Mouse (Mus musculus) midbrain, postnatal 0 days (tissue): ENCODE data around the gene Tmem219. TPM values are rescaled to one million over a fixed set of nuclear protein-coding genes. Genes with fewer than 3 reads are reported as not detected.
A peak's percentile ranks its signal among the peaks of the same experiment; 100 is the strongest.

ENCODE experiments used
- ATAC-seq: fragments of 200-750 bp; cut with Nextera tagmentation; 2 replicates; pipeline ENCODE4 v1.8.0; 2017; ENCODE audit warnings: moderate number of reproducible peaks, mild to moderate bottlenecking, moderate TSS enrichment, moderate library complexity; ENCODE audit not compliant: low FRiP score
- DNase-seq: peaks from one replicate; pipeline ENCODE4 v3.0.0-alpha.2; 2015; ENCODE audit warnings: low spot score
- H3K27ac ChIP-seq: fragments of 300-500 bp; sonication (generic); 2 replicates; pipeline ENCODE4 v1.5.1; 2014; ENCODE audit warnings: low read depth, mild to moderate bottlenecking, low read length, mixed read lengths
- H3K27me3 ChIP-seq: fragments of 300-500 bp; sonication (generic); 2 replicates; pipeline ENCODE4 v1.6.1; 2014; ENCODE audit warnings: low read length, control low read depth, mixed read lengths; ENCODE audit not compliant: insufficient read depth
- H3K36me3 ChIP-seq: fragments of 300-500 bp; sonication (generic); 2 replicates; pipeline ENCODE4 v1.6.1; 2014; ENCODE audit warnings: low read length, control low read depth, mixed read lengths; ENCODE audit not compliant: insufficient read depth
- H3K4me1 ChIP-seq: fragments of 300-500 bp; sonication (generic); 2 replicates; pipeline ENCODE4 v1.6.1; 2014; ENCODE audit warnings: mild to moderate bottlenecking, control low read depth, antibody characterized with exemption, low read length, mixed read lengths; ENCODE audit not compliant: insufficient read depth
- H3K4me2 ChIP-seq: fragments of 300-500 bp; sonication (generic); 2 replicates; pipeline ENCODE4 v1.6.1; 2014; ENCODE audit warnings: low read depth, mild to moderate bottlenecking, low read length, mixed read lengths; ENCODE audit not compliant: poor library complexity, severe bottlenecking
- H3K4me3 ChIP-seq: fragments of 300-500 bp; sonication (generic); 2 replicates; pipeline ENCODE4 v1.5.1; 2014; ENCODE audit warnings: low read depth, mild to moderate bottlenecking, low read length, moderate library complexity
- H3K9ac ChIP-seq: fragments of 300-500 bp; sonication (generic); replicated peaks from 2 replicates; pipeline ENCODE4 v1.6.1; 2014; ENCODE audit warnings: mild to moderate bottlenecking, low read length, moderate library complexity, mixed read lengths; ENCODE audit not compliant: poor library complexity, severe bottlenecking
- H3K9me3 ChIP-seq: fragments of 300-500 bp; sonication (generic); 2 replicates; pipeline ENCODE4 v1.6.1; 2016; ENCODE audit warnings: low read length, control low read depth
- CTCF ChIP-seq: IDR thresholded peaks from 2 replicates; pipeline ENCODE4 v1.5.1; 2016; ENCODE audit warnings: antibody characterized with exemption, mild to moderate bottlenecking
- whole genome bisulfite sequencing: fragments of 180-500 bp; shearing (Covaris S2); extraction: QIAGEN DNeasy Blood & Tissue Kit; methylation state at CpG from one replicate; pipeline ENCODE4 v1.1.7; 2014; 5-methylcytosine and 5-hydroxymethylcytosine counted together
- polyA plus RNA-seq: library from polyadenylated mRNA; unstranded; fragments of >200 nt; fragmentation: Nextera tagmentation; extraction: Ambion mirVana; gene quantifications from 2 replicates; pipeline ENCODE4 v1.2.1, GENCODE M21; 2015
- total RNA-seq: library from RNA; depleted of rRNA; stranded (reverse); fragments of >200 nt; gene quantifications from 2 replicates; pipeline ENCODE4 v1.2.3, GENCODE M21; 2014

The Tmem219 gene
- total and polyA plus RNA-seq, 2 experiments from 2014 or later, result 24.7 to 36.4 TPM

- no peak; the same call in 1 of the 2 replicates for ATAC-seq
These were observed 39.0 kb downstream of the Tmem219 start for GRCm38 (mm10) chr7:126883731-126884181.

DNA sequence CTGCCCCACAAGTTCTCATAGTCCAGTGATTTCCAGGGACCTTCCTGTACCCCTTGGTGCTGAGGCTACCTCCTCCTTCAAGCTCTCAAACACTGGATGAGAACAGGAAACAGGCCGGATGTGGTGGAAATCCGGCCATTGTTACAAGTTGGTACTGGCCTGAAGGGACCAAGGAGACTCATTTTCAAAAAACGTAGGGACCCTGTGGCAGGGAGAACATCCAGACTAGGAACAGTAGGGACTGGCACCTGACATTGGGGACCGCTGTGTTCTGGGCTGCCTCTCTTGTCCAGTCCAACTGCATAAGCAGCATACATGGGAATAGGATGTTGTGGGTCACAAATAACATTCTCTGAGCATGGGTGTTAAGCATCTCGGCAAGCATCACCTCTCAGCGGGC, 41.7 kb downstream of the Tmem219 start:
- no peak for ATAC-seq
- no peaks in the 10 kb centered on the region for H3K9me3 ChIP-seq
- peak overlapping the region; percentile 55; the same call in 1 of the 2 replicates for H3K9ac ChIP-seq
- TF ChIP-seq CTCF, result no peak
- no peaks in the 10 kb centered on the region for H3K27me3 ChIP-seq
- H3K36me3 ChIP-seq, result peaks cover 35% of the 10 kb centered on the region
- H3K4me2 ChIP-seq, result peak overlapping the region; percentile 99; the same call in 1 of the 2 replicates
- no peak overlapping the region for H3K27ac ChIP-seq
- 84% methylated on average over 6 of the region's 6 CpGs for WGBS
- no peak for DNase-seq
- no peak overlapping the region for H3K4me3 ChIP-seq
- H3K4me1 ChIP-seq, result peaks cover 9% of the 10 kb centered on the region

More at GRCm38 (mm10) chr7:126883731-126884181, 39.0 kb downstream of the Tmem219 start:
- H3K27me3 ChIP-seq, result no peaks in the 10 kb centered on the region
- H3K4me1 ChIP-seq, result peaks cover 9% of the 10 kb centered on the region
- H3K36me3 ChIP-seq, result peaks cover 16% of the 10 kb centered on the region
- 0% methylated on average over 15 of the region's 15 CpGs for WGBS
- peak overlapping the region; percentile 74 for H3K4me3 ChIP-seq
- H3K9ac ChIP-seq, result peak overlapping the region; percentile 84
- no peak; the same call in 1 of the 2 replicates for TF ChIP-seq CTCF
- H3K9me3 ChIP-seq, result no peaks in the 10 kb centered on the region
- peak overlapping the region; percentile 99 for H3K4me2 ChIP-seq
- H3K27ac ChIP-seq, result peak overlapping the region; percentile 90
- DNase-seq, result peak; percentile 15

GRCm38 (mm10) chr7:126877239-126877638, 45.5 kb downstream of the Tmem219 start:
- TF ChIP-seq CTCF, result no peak
- H3K4me1 ChIP-seq, result peaks cover 9% of the 10 kb centered on the region
- no peaks in the 10 kb centered on the region for H3K27me3 ChIP-seq
- H3K4me3 ChIP-seq, result no peak overlapping the region
- H3K9ac ChIP-seq, result no peak overlapping the region
- H3K36me3 ChIP-seq, result peaks cover 73% of the 10 kb centered on the region
- ATAC-seq (no peak), DNase-seq (no peak)
- 92% methylated on average over 1 of the region's 1 CpGs for WGBS
- H3K9me3 ChIP-seq, result no peaks in the 10 kb centered on the region
- H3K4me2 ChIP-seq, result no peak overlapping the region
- no peak overlapping the region for H3K27ac ChIP-seq

GRCm38 (mm10) chr7:126870520-126870891, 52.2 kb downstream of the Tmem219 start:
- Histone ChIP-seq H3K9ac (no peak overlapping the region), H3K9me3 (no peaks in the 10 kb centered on the region), H3K36me3 (peaks cover 96% of the 10 kb centered on the region), H3K4me2 (no peak overlapping the region), H3K4me3 (no peak overlapping the region), H3K27me3 (no peaks in the 10 kb centered on the region), H3K4me1 (no peaks in the 10 kb centered on the region), H3K27ac (no peak overlapping the region)
- TF ChIP-seq CTCF, result no peak
- 0 out of 2 replicates have a peak, but pooled peaks have one; percentile 27 for ATAC-seq
- DNase-seq, result no peak
- WGBS, result 96% methylated on average over 2 of the region's 2 CpGs

GRCm38 (mm10) chr7:126869780-126870519, 52.8 kb downstream of the Tmem219 start:
- no peak for DNase-seq
- no peak overlapping the region for H3K4me3 ChIP-seq
- H3K27ac ChIP-seq, result no peak overlapping the region
- 91% methylated on average over 23 of the region's 23 CpGs for WGBS
- no peaks in the 10 kb centered on the region for H3K9me3 ChIP-seq
- no peak for ATAC-seq
- no peaks in the 10 kb centered on the region for H3K27me3 ChIP-seq
- H3K9ac ChIP-seq, result no peak overlapping the region
- H3K4me1 ChIP-seq, result no peaks in the 10 kb centered on the region
- TF ChIP-seq CTCF, result no peak
- H3K36me3 ChIP-seq, result peaks cover 96% of the 10 kb centered on the region
- H3K4me2 ChIP-seq, result no peak overlapping the region

GRCm38 (mm10) chr7:126868003-126868402, 54.7 kb downstream of the Tmem219 start:
- no peak overlapping the region for H3K9ac ChIP-seq
- WGBS, result 86% methylated on average over 12 of the region's 12 CpGs
- H3K9me3 ChIP-seq, result no peaks in the 10 kb centered on the region
- no peak for DNase-seq
- H3K36me3 ChIP-seq, result peaks cover 87% of the 10 kb centered on the region
- no peak for TF ChIP-seq CTCF
- peaks cover 7% of the 10 kb centered on the region; the same call in 1 of the 2 replicates for H3K4me1 ChIP-seq
- H3K4me3 ChIP-seq, result no peak overlapping the region
- no peaks in the 10 kb centered on the region for H3K27me3 ChIP-seq
- ATAC-seq, result no peak
- no peak overlapping the region for H3K27ac ChIP-seq
- H3K4me2 ChIP-seq, result no peak overlapping the region
